Mouse (Mus musculus): ENCODE measurements at regions not wholly inside any gene's neighbourhood (a gene's known extent, or its start where the extent isn't known, plus 50 kb on each side); places are given as distances from the start of the nearest gene placed in this dataset.

GRCm38 (mm10) chr4:93664293-93664692, 329.0 kb upstream of the Tusc1 start:
- H3K4me1 ChIP-seq (replicated peaks; ENCODE audit: control insufficient read depth, insufficient read depth), result no peaks in the 10 kb centered on the region
- no peak overlapping the region for H3K4me3 ChIP-seq (ENCODE audit: low read depth, low read length)
- ATAC-seq (ENCODE audit: low FRiP score, low TSS enrichment) (no peak), DNase-seq (ENCODE audit: low spot score) (no peak)
- no peak overlapping the region for H3K9ac ChIP-seq (ENCODE audit: low read length)
- WGBS, result 55% methylated on average over 1 of the region's 1 CpGs
- no peak overlapping the region for H3K4me2 ChIP-seq (replicated peaks; ENCODE audit: low read depth)
- no peaks in the 10 kb centered on the region for H3K27me3 ChIP-seq (ENCODE audit: control insufficient read depth, insufficient read depth, low read length)
- TF ChIP-seq EP300 (optimal IDR thresholded peaks at IDR 0.05) (no peak), CTCF (IDR thresholded peaks at IDR 0.05; ENCODE audit: low read depth) (no peak)
- no peak overlapping the region for H3K27ac ChIP-seq (replicated peaks)
- no peaks in the 10 kb centered on the region for H3K36me3 ChIP-seq (ENCODE audit: control insufficient read depth, insufficient read depth, low read length)
- H3K9me3 ChIP-seq (ENCODE audit: control insufficient read depth, low read length), result no peaks in the 10 kb centered on the region

GRCm38 (mm10) chr4:93638207-93638606, 302.9 kb upstream of the Tusc1 start:
- Histone ChIP-seq H3K9ac (ENCODE audit: low read length) (no peak overlapping the region), H3K4me2 (replicated peaks; ENCODE audit: low read depth) (no peak overlapping the region), H3K4me1 (replicated peaks; ENCODE audit: control insufficient read depth, insufficient read depth) (no peaks in the 10 kb centered on the region), H3K4me3 (ENCODE audit: low read depth, low read length) (no peak overlapping the region), H3K27ac (replicated peaks) (no peak overlapping the region), H3K36me3 (ENCODE audit: control insufficient read depth, insufficient read depth, low read length) (no peaks in the 10 kb centered on the region), H3K27me3 (ENCODE audit: control insufficient read depth, insufficient read depth, low read length) (no peaks in the 10 kb centered on the region), H3K9me3 (ENCODE audit: control insufficient read depth, low read length) (no peaks in the 10 kb centered on the region)
- ATAC-seq (ENCODE audit: low FRiP score, low TSS enrichment) (no peak), DNase-seq (ENCODE audit: low spot score) (no peak)
- no peak for TF ChIP-seq CTCF (IDR thresholded peaks at IDR 0.05; ENCODE audit: low read depth)
- TF ChIP-seq EP300 (optimal IDR thresholded peaks at IDR 0.05), result no peak
- WGBS, result 89% methylated on average over 1 of the region's 1 CpGs

- H3K27ac ChIP-seq (replicated peaks), result no peak overlapping the region
- no peak overlapping the region for H3K4me2 ChIP-seq (replicated peaks; ENCODE audit: low read depth)
- H3K27me3 ChIP-seq (ENCODE audit: control insufficient read depth, insufficient read depth, low read length), result no peaks in the 10 kb centered on the region
- no peak overlapping the region for H3K9ac ChIP-seq (ENCODE audit: low read length)
- H3K36me3 ChIP-seq (ENCODE audit: control insufficient read depth, insufficient read depth, low read length), result no peaks in the 10 kb centered on the region
- WGBS, result 85% methylated on average over 1 of the region's 1 CpGs
- H3K4me1 ChIP-seq (replicated peaks; ENCODE audit: control insufficient read depth, insufficient read depth), result no peaks in the 10 kb centered on the region
- H3K4me3 ChIP-seq (ENCODE audit: low read depth, low read length), result no peak overlapping the region
- no peak for ATAC-seq (ENCODE audit: low FRiP score, low TSS enrichment)
- no peak for DNase-seq (ENCODE audit: low spot score)
- H3K9me3 ChIP-seq (ENCODE audit: control insufficient read depth, low read length), result no peaks in the 10 kb centered on the region
- TF ChIP-seq EP300 (optimal IDR thresholded peaks at IDR 0.05) (no peak), CTCF (IDR thresholded peaks at IDR 0.05; ENCODE audit: low read depth) (no peak)
These were observed 263.2 kb upstream of the Tusc1 start for GRCm38 (mm10) chr4:93598474-93598873.

GRCm38 (mm10) chr4:93584328-93584727, 249.0 kb upstream of the Tusc1 start:
- H3K9ac ChIP-seq (ENCODE audit: low read length), result no peak overlapping the region
- no peak overlapping the region for H3K4me3 ChIP-seq (ENCODE audit: low read depth, low read length)
- DNase-seq (ENCODE audit: low spot score) (no peak), ATAC-seq (ENCODE audit: low FRiP score, low TSS enrichment) (no peak)
- TF ChIP-seq EP300 (optimal IDR thresholded peaks at IDR 0.05) (no peak), CTCF (IDR thresholded peaks at IDR 0.05; ENCODE audit: low read depth) (no peak)
- H3K27me3 ChIP-seq (ENCODE audit: control insufficient read depth, insufficient read depth, low read length), result no peaks in the 10 kb centered on the region
- no peaks in the 10 kb centered on the region for H3K4me1 ChIP-seq (replicated peaks; ENCODE audit: control insufficient read depth, insufficient read depth)
- no peak overlapping the region for H3K4me2 ChIP-seq (replicated peaks; ENCODE audit: low read depth)
- no peaks in the 10 kb centered on the region for H3K36me3 ChIP-seq (ENCODE audit: control insufficient read depth, insufficient read depth, low read length)
- H3K27ac ChIP-seq (replicated peaks), result no peak overlapping the region
- WGBS, result 88% methylated on average over 1 of the region's 1 CpGs
- no peaks in the 10 kb centered on the region for H3K9me3 ChIP-seq (ENCODE audit: control insufficient read depth, low read length)

GRCm38 (mm10) chr4:93583670-93584303, 248.5 kb upstream of the Tusc1 start:
- no peak overlapping the region for H3K9ac ChIP-seq (ENCODE audit: low read length)
- DNase-seq (ENCODE audit: low spot score), result no peak
- no peak overlapping the region for H3K4me2 ChIP-seq (replicated peaks; ENCODE audit: low read depth)
- no peak for ATAC-seq (ENCODE audit: low FRiP score, low TSS enrichment)
- no peaks in the 10 kb centered on the region for H3K9me3 ChIP-seq (ENCODE audit: control insufficient read depth, low read length)
- TF ChIP-seq CTCF (IDR thresholded peaks at IDR 0.05; ENCODE audit: low read depth), result no peak
- TF ChIP-seq EP300 (optimal IDR thresholded peaks at IDR 0.05), result no peak
- no peaks in the 10 kb centered on the region for H3K27me3 ChIP-seq (ENCODE audit: control insufficient read depth, insufficient read depth, low read length)
- H3K4me3 ChIP-seq (ENCODE audit: low read depth, low read length), result no peak overlapping the region
- H3K36me3 ChIP-seq (ENCODE audit: control insufficient read depth, insufficient read depth, low read length), result no peaks in the 10 kb centered on the region
- H3K4me1 ChIP-seq (replicated peaks; ENCODE audit: control insufficient read depth, insufficient read depth), result no peaks in the 10 kb centered on the region
- 71% methylated on average over 4 of the region's 4 CpGs for WGBS
- H3K27ac ChIP-seq (replicated peaks), result no peak overlapping the region

- WGBS, result 82% methylated on average over 5 of the region's 5 CpGs
- no peak for ATAC-seq (ENCODE audit: low FRiP score, low TSS enrichment)
These were observed 244.0 kb upstream of the Tusc1 start for GRCm38 (mm10) chr4:93579343-93579742.

More at GRCm38 (mm10) chr4:93579343-93579742, 244.0 kb upstream of the Tusc1 start:
- no peak overlapping the region for H3K9ac ChIP-seq (ENCODE audit: low read length)
- no peak overlapping the region for H3K4me3 ChIP-seq (ENCODE audit: low read depth, low read length)
- H3K36me3 ChIP-seq (ENCODE audit: control insufficient read depth, insufficient read depth, low read length), result no peaks in the 10 kb centered on the region
- no peaks in the 10 kb centered on the region for H3K4me1 ChIP-seq (replicated peaks; ENCODE audit: control insufficient read depth, insufficient read depth)
- no peaks in the 10 kb centered on the region for H3K27me3 ChIP-seq (ENCODE audit: control insufficient read depth, insufficient read depth, low read length)
- no peak for TF ChIP-seq CTCF (IDR thresholded peaks at IDR 0.05; ENCODE audit: low read depth)
- TF ChIP-seq EP300 (optimal IDR thresholded peaks at IDR 0.05), result no peak
- H3K9me3 ChIP-seq (ENCODE audit: control insufficient read depth, low read length), result no peaks in the 10 kb centered on the region
- DNase-seq (ENCODE audit: low spot score), result no peak
- no peak overlapping the region for H3K27ac ChIP-seq (replicated peaks)
- no peak overlapping the region for H3K4me2 ChIP-seq (replicated peaks; ENCODE audit: low read depth)

Measured in stomach, postnatal 0 days (tissue).